Mouse (Mus musculus): ENCODE results near the gene Sele. TPM values are rescaled to one million over a fixed set of nuclear protein-coding genes. Genes with fewer than 3 reads are reported as not detected.

The Sele gene
- not detected for polyA plus RNA-seq (2015; fragmentation: Illumina TruSeq; extraction: RNeasy Lipid Tissue Mini Kit (QIAGEN cat#74804); ENCODE audit: low read depth, low replicate concordance)

DNA sequence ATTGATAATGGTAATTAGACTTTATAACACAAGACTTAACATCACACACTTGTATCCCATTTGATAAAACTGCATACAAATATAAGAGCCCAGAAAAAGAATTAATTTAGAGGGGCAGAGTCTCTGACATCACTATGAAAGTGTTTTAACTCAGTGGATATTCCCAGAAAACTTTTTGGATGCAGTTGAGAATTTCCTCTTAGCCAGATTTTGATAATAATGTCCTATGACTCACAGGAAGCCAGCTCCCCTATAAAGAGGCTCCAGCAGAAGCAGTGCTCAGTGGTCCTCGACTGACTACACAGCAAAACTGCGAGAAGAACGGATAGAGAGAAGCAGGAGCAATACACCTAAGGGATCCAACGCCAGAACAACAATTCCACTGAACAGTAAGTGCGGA, at the start of gene Sele:
Gene Sele, plus strand, starts transcription at position 301 of the 400 bp plus-strand sequence.

DNA sequence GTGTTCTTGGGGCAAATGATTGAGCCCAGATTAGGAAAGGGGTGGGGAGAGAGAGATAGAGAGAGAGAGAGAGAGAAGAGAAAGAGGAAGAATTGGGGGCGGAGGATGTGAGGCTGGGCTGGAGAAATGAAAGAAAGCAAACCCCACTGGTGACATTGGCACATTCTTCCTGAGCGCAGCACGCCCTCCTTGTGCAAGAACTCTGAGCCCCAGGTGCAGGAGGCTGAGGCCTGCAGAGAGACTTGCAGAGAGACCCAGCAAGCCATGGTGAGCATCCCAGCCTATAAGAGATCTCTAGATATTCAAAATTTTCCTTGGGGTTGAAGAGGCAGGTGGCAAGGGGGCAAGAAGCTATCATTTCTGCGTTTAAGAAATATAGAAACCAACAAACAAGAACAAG, 13.9 kb downstream of the Sele start, which contains the start of gene Sell:
Gene Sell, plus strand, starts transcription at position 58 of the 400 bp plus-strand sequence.

Other genes starting within 250 kb of the Sele start
- gene Scyl3, start 119.1 kb upstream of the Sele start, polyA plus RNA-seq (2015; fragmentation: Illumina TruSeq; extraction: RNeasy Lipid Tissue Mini Kit (QIAGEN cat#74804); ENCODE audit: low read depth, low replicate concordance) = 20.5 TPM
- gene BC055324, start 53.4 kb upstream of the Sele start, polyA plus RNA-seq (2015; fragmentation: Illumina TruSeq; extraction: RNeasy Lipid Tissue Mini Kit (QIAGEN cat#74804); ENCODE audit: low read depth, low replicate concordance) = 1.2 TPM
- 9.0 TPM for gene Mettl18, start 53.3 kb upstream of the Sele start, polyA plus RNA-seq (2015; fragmentation: Illumina TruSeq; extraction: RNeasy Lipid Tissue Mini Kit (QIAGEN cat#74804); ENCODE audit: low read depth, low replicate concordance)
- not detected for gene Sell, start 13.7 kb downstream of the Sele start, polyA plus RNA-seq (2015; fragmentation: Illumina TruSeq; extraction: RNeasy Lipid Tissue Mini Kit (QIAGEN cat#74804); ENCODE audit: low read depth, low replicate concordance)
- gene Selp, start 67.0 kb downstream of the Sele start, polyA plus RNA-seq (2015; fragmentation: Illumina TruSeq; extraction: RNeasy Lipid Tissue Mini Kit (QIAGEN cat#74804); ENCODE audit: low read depth, low replicate concordance) = not detected
- gene F5, start 103.6 kb downstream of the Sele start, polyA plus RNA-seq (2015; fragmentation: Illumina TruSeq; extraction: RNeasy Lipid Tissue Mini Kit (QIAGEN cat#74804); ENCODE audit: low read depth, low replicate concordance) = 2.1 TPM
- gene Slc19a2, start 200.8 kb downstream of the Sele start, polyA plus RNA-seq (2015; fragmentation: Illumina TruSeq; extraction: RNeasy Lipid Tissue Mini Kit (QIAGEN cat#74804); ENCODE audit: low read depth, low replicate concordance) = 12.7 TPM
- 28.3 TPM for gene Ccdc181, start 227.4 kb downstream of the Sele start, polyA plus RNA-seq (2015; fragmentation: Illumina TruSeq; extraction: RNeasy Lipid Tissue Mini Kit (QIAGEN cat#74804); ENCODE audit: low read depth, low replicate concordance)

Data from brain, adult 10 weeks (tissue).